ENCODE assay signal across 24 mouse cellular contexts in genomic region chr7:3265311-3265710, GRCm38 (mm10). TPM values are rescaled to one million over a fixed set of nuclear protein-coding genes. Genes with fewer than 3 reads are reported as not detected.
DNase-seq lines count a peak whose midpoint lies in the region; ATAC-seq and TF ChIP-seq lines count a peak whose summit lies in the region.
"Had no signal": no experiment of that assay in that cellular context is flagged by ENCODE, and none has a peak within 500 bp of the region (broad histone marks: within the 10 kb centered on the region; RNA-seq: fewer than 3 reads in every experiment).

No protein-coding gene starts in this region.

- peak overlapping the region; percentile 28; the same call in 1 of the 2 replicates for H3K4me2 ChIP-seq in intestine, embryonic 14.5 days (ENCODE audit: low read length)
- no peak overlapping the region for H3K4me2 ChIP-seq in intestine, embryonic 16.5 days (ENCODE audit: low read depth, low read length)
- peak overlapping the region; percentile 30; the same call in 1 of the 2 replicates for H3K4me2 ChIP-seq in intestine, postnatal 0 days (replicated peaks; ENCODE audit: low read depth)
- no peak overlapping the region for H3K4me2 ChIP-seq in forebrain, embryonic 15.5 days (replicated peaks)

- no peaks in the 10 kb centered on the region for H3K9me3 ChIP-seq in heart, embryonic 10.5 days
- H3K9me3 ChIP-seq in intestine, embryonic 14.5 days (ENCODE audit: control insufficient read depth, low read length): no peaks in the 10 kb centered on the region
- no peaks in the 10 kb centered on the region for H3K9me3 ChIP-seq in intestine, embryonic 16.5 days (ENCODE audit: control insufficient read depth, low read length)
- H3K9me3 ChIP-seq in intestine, postnatal 0 days (ENCODE audit: control insufficient read depth): no peaks in the 10 kb centered on the region
- H3K9me3 ChIP-seq in forebrain, embryonic 15.5 days: no peaks in the 10 kb centered on the region
- H3K9me3 ChIP-seq: embryonic facial prominence, embryonic 10.5 days; forebrain, embryonic 12.5 days; limb, embryonic 15.5 days had no signal

- no peak overlapping the region for H3K27ac ChIP-seq in heart, embryonic 10.5 days
- no peak overlapping the region for H3K27ac ChIP-seq in intestine, embryonic 14.5 days (ENCODE audit: low read depth)
- H3K27ac ChIP-seq in intestine, embryonic 16.5 days (ENCODE audit: low read length): no peak overlapping the region
- no peak overlapping the region for H3K27ac ChIP-seq in intestine, postnatal 0 days (ENCODE audit: low read depth, low read length)
- H3K27ac ChIP-seq in forebrain, embryonic 15.5 days (replicated peaks): no peak overlapping the region
- H3K27ac ChIP-seq: embryonic facial prominence, embryonic 10.5 days; forebrain, embryonic 12.5 days; limb, embryonic 15.5 days had no signal

- TF ChIP-seq CTCF in intestine, postnatal 0 days (IDR thresholded peaks at IDR 0.05; ENCODE audit: low read depth): no peak

- WGBS in heart, embryonic 10.5 days: 57% methylated on average over 6 of the region's 6 CpGs
- WGBS in intestine, embryonic 14.5 days: 66% methylated on average over 6 of the region's 6 CpGs
- WGBS in intestine, embryonic 16.5 days: 54% methylated on average over 6 of the region's 6 CpGs
- 52% methylated on average over 6 of the region's 6 CpGs for WGBS in intestine, postnatal 0 days
- WGBS in forebrain, embryonic 15.5 days: 69% methylated on average over 6 of the region's 6 CpGs

- 0 out of 2 replicates have a peak, but pooled peaks cover 8% of the 10 kb centered on the region for H3K27me3 ChIP-seq in heart, embryonic 10.5 days (ENCODE audit: insufficient read depth, poor library complexity, severe bottlenecking)
- peaks cover 6% of the 10 kb centered on the region; the same call in 1 of the 2 replicates for H3K27me3 ChIP-seq in intestine, embryonic 14.5 days (replicated peaks; ENCODE audit: control insufficient read depth, insufficient read depth, low read length)
- H3K27me3 ChIP-seq in intestine, embryonic 16.5 days (replicated peaks; ENCODE audit: control insufficient read depth, insufficient read depth, low read length): peaks cover 2% of the 10 kb centered on the region; the same call in 1 of the 2 replicates
- H3K27me3 ChIP-seq in intestine, postnatal 0 days (replicated peaks; ENCODE audit: control insufficient read depth, insufficient read depth, low read length): no peaks in the 10 kb centered on the region
- H3K27me3 ChIP-seq in forebrain, embryonic 15.5 days: no peaks in the 10 kb centered on the region

- H3K4me1 ChIP-seq in heart, embryonic 10.5 days: peaks cover 11% of the 10 kb centered on the region; the same call in 1 of the 2 replicates
- H3K4me1 ChIP-seq in intestine, embryonic 14.5 days (replicated peaks; ENCODE audit: control insufficient read depth, insufficient read depth, low read length): no peaks in the 10 kb centered on the region
- 0 out of 2 replicates have a peak, but pooled peaks cover 3% of the 10 kb centered on the region for H3K4me1 ChIP-seq in intestine, embryonic 16.5 days (ENCODE audit: control insufficient read depth, insufficient read depth, low read length)
- no peaks in the 10 kb centered on the region for H3K4me1 ChIP-seq in intestine, postnatal 0 days (replicated peaks; ENCODE audit: control insufficient read depth, insufficient read depth, low read length)
- H3K4me1 ChIP-seq in forebrain, embryonic 15.5 days: no peaks in the 10 kb centered on the region
- H3K4me1 ChIP-seq: forebrain, embryonic 12.5 days had no signal

- H3K9ac ChIP-seq in intestine, embryonic 14.5 days (ENCODE audit: low read length): no peak overlapping the region
- H3K9ac ChIP-seq in intestine, embryonic 16.5 days (ENCODE audit: low read depth, low read length): no peak overlapping the region
- H3K9ac ChIP-seq in intestine, postnatal 0 days (ENCODE audit: low read depth, low read length): no peak overlapping the region
- H3K9ac ChIP-seq in forebrain, embryonic 15.5 days (replicated peaks): no peak overlapping the region
- H3K9ac ChIP-seq: forebrain, embryonic 12.5 days; limb, embryonic 15.5 days had no signal

- no peak for DNase-seq in heart, embryonic 10.5 days (ENCODE audit: low spot score)
- DNase-seq in heart, adult 8-10 months (ENCODE audit: low spot score): no peak
- no peak for DNase-seq in intestine, embryonic 14.5 days (ENCODE audit: low spot score)
- DNase-seq in MN1 (ENCODE audit: low spot score): peak; percentile 25
- no peak for DNase-seq in spleen, postnatal 36 days (ENCODE audit: low spot score in 2 of 2)
- DNase-seq: adrenal gland, adult 8-10 months; cerebellum, adult 9-10 months; kidney, adult 9 months; lung, postnatal 14 days; right cerebral cortex, postnatal 14 days; thymus, postnatal 25 days had no signal

- no peak for ATAC-seq in intestine, embryonic 14.5 days (replicated peaks; ENCODE audit: low FRiP score, low TSS enrichment, low read depth)
- ATAC-seq in intestine, embryonic 16.5 days: no peak
- no peak for ATAC-seq in intestine, postnatal 0 days
- no peak for ATAC-seq in forebrain, embryonic 15.5 days (replicated peaks)
- ATAC-seq: CD4-positive, CD25-positive, alpha-beta regulatory T cell, adult 4 months; midbrain, embryonic 16.5 days had no signal

- peak overlapping the region; percentile 49 for H3K4me3 ChIP-seq in heart, embryonic 10.5 days
- no peak overlapping the region for H3K4me3 ChIP-seq in intestine, embryonic 14.5 days (ENCODE audit: low read depth, low read length)
- no peak overlapping the region for H3K4me3 ChIP-seq in intestine, embryonic 16.5 days (ENCODE audit: low read length)
- no peak overlapping the region for H3K4me3 ChIP-seq in intestine, postnatal 0 days (ENCODE audit: low read depth, low read length)
- H3K4me3 ChIP-seq in forebrain, embryonic 15.5 days: no peak overlapping the region
- H3K4me3 ChIP-seq: forebrain, embryonic 12.5 days; limb, embryonic 15.5 days had no signal

- no peaks in the 10 kb centered on the region for H3K36me3 ChIP-seq in heart, embryonic 10.5 days
- H3K36me3 ChIP-seq in intestine, embryonic 14.5 days (ENCODE audit: control insufficient read depth, insufficient read depth, low read length): no peaks in the 10 kb centered on the region
- no peaks in the 10 kb centered on the region for H3K36me3 ChIP-seq in intestine, embryonic 16.5 days (ENCODE audit: control insufficient read depth, insufficient read depth, low read length)
- H3K36me3 ChIP-seq in intestine, postnatal 0 days (ENCODE audit: control insufficient read depth, insufficient read depth): no peaks in the 10 kb centered on the region
- H3K36me3 ChIP-seq in forebrain, embryonic 15.5 days: no peaks in the 10 kb centered on the region
- H3K36me3 ChIP-seq: embryonic facial prominence, embryonic 10.5 days; forebrain, embryonic 12.5 days; limb, embryonic 15.5 days had no signal

RNA-seq across cellular contexts. Expression of gene Nlrp12, which starts 15.8 kb away (rescaled TPM):
- 0.06 TPM in 1 of 2 replicates, not detected in the other for polyA plus RNA-seq in heart, embryonic 10.5 days (2016; fragmentation: Nextera tagmentation; extraction: Ambion mirVana)
- total RNA-seq in heart, adult 8-10 months (2022): under 1 TPM in 1 of 4 experiments, not detected in 3; 0.12 TPM
- polyA plus RNA-seq in intestine, embryonic 14.5 days (2014; fragmentation: Nextera tagmentation; extraction: Ambion mirVana): 0.07 TPM in 1 of 2 replicates, not detected in the other
- 0.01 TPM in 1 of 2 replicates, not detected in the other for polyA plus RNA-seq in intestine, embryonic 16.5 days (2015; fragmentation: Nextera tagmentation; extraction: Ambion mirVana)
- polyA plus RNA-seq in intestine, postnatal 0 days (2015; fragmentation: Nextera tagmentation; extraction: Ambion mirVana): not detected in 2 replicates
- not detected in 2 replicates for polyA plus RNA-seq in forebrain, embryonic 15.5 days (2015; fragmentation: Nextera tagmentation; extraction: Ambion mirVana)
- total RNA-seq: gastrocnemius, adult 8-10 months; left cerebral cortex, adult 8-10 months had no signal
- polyA plus RNA-seq: CD4-positive, CD25-positive, alpha-beta regulatory T cell, adult 4 months; forebrain, embryonic 12.5 days; limb, embryonic 15.5 days; midbrain, embryonic 16.5 days had no signal

RNA-seq across cellular contexts. Expression of gene Myadm, which starts 23.6 kb away (rescaled TPM):
- polyA plus RNA-seq in heart, embryonic 10.5 days (2016; fragmentation: Nextera tagmentation; extraction: Ambion mirVana): 127 and 180 TPM in 2 replicates
- 100 to 1,000 TPM in 3 of 4 experiments, 10 to 100 TPM in 1; 93.9 to 139 (median 128) TPM for total RNA-seq in heart, adult 8-10 months (2022)
- 182 and 192 TPM in 2 replicates for polyA plus RNA-seq in intestine, embryonic 14.5 days (2014; fragmentation: Nextera tagmentation; extraction: Ambion mirVana)
- 141 and 148 TPM in 2 replicates for polyA plus RNA-seq in intestine, embryonic 16.5 days (2015; fragmentation: Nextera tagmentation; extraction: Ambion mirVana)
- polyA plus RNA-seq in intestine, postnatal 0 days (2015; fragmentation: Nextera tagmentation; extraction: Ambion mirVana): 71.3 and 75.3 TPM in 2 replicates
- 19.6 and 21.4 TPM in 2 replicates for polyA plus RNA-seq in forebrain, embryonic 15.5 days (2015; fragmentation: Nextera tagmentation; extraction: Ambion mirVana)

RNA-seq across cellular contexts. Expression of gene Prkcg, which starts 23.7 kb away (rescaled TPM):
- 0.16 and 0.35 TPM in 2 replicates for polyA plus RNA-seq in heart, embryonic 10.5 days (2016; fragmentation: Nextera tagmentation; extraction: Ambion mirVana)
- 1 to 10 TPM in 2 of 4 experiments, under 1 TPM in 2; 0.57 to 1.8 (median 1.1) TPM for total RNA-seq in heart, adult 8-10 months (2022)
- polyA plus RNA-seq in intestine, embryonic 14.5 days (2014; fragmentation: Nextera tagmentation; extraction: Ambion mirVana): 0.36 and 0.70 TPM in 2 replicates
- polyA plus RNA-seq in intestine, embryonic 16.5 days (2015; fragmentation: Nextera tagmentation; extraction: Ambion mirVana): 0.16 and 0.28 TPM in 2 replicates
- 0.10 and 0.57 TPM in 2 replicates for polyA plus RNA-seq in intestine, postnatal 0 days (2015; fragmentation: Nextera tagmentation; extraction: Ambion mirVana)
- polyA plus RNA-seq in forebrain, embryonic 15.5 days (2015; fragmentation: Nextera tagmentation; extraction: Ambion mirVana): 1.5 and 2.0 TPM in 2 replicates
- total RNA-seq: common myeloid progenitor, adult 5-6 weeks; granulocyte monocyte progenitor cell, adult 5-6 weeks had no signal
- polyA plus RNA-seq: CD4-positive, CD25-positive, alpha-beta regulatory T cell, adult 4 months; liver, embryonic 16.5 days had no signal

Comparison
In these comparisons a context has a peak if more than half of its experiments do, and no peak if none do; other contexts are left out.
1. H3K4me2 ChIP-seq: peak in intestine, embryonic 14.5 days (single experiment) and intestine, postnatal 0 days (single experiment); none in intestine, embryonic 16.5 days (single experiment) and forebrain, embryonic 15.5 days (single experiment).